Mouse (Mus musculus): ENCODE results near the gene Cbll1.

Cbll1 gene

GRCm38 (mm10) chr12:31499314-31500131 lies at the start of gene Cbll1:
TSS of gene Cbll1 (minus strand) at chr12:31499616.
- no peak for DNase-seq (ENCODE audit: extremely low read depth, low read depth, low spot score)

DNA sequence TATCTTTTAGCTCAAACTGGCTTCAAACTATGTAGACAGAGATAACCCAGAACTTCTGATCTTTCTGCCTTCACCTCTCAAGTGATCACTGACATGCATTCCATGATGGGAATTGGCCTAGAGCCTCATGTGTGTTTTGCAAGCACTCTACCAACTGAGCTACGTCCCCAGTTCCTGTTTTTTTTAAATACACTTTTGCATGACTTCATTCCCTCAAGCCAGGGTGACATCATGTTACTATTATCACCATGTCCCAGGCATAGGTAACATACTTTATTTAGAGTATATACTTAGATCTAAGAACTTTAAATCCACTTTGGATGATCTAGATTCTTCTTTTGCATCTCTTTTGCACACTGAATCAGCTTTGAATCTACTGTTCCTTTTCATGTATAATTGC lies 46.6 kb upstream of the Cbll1 start:
- no peak for DNase-seq (ENCODE audit: extremely low read depth, low read depth, low spot score)

DNA sequence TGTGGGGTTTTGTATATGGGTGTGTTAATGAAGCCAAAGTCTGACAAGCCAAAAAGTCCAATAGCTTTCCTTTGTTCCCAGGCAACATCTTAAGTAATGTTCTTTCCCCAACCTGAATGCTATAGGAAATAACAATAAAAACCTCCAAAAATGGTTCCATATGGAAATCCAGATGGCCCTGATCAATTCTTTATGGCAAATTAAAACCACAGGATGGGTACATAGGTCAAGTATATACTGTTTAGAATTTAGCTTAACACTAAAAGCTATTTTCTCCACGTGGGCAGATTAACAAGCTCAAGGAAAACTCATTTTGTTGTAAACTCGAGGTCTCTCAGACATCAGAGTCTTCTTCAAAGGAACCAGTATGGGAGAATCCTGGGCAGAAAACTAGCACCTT lies 45.8 kb upstream of the Cbll1 start:
- no peak for DNase-seq (ENCODE audit: extremely low read depth, low read depth, low spot score)

GRCm38 (mm10) chr12:31541541-31541940 lies 42.1 kb upstream of the Cbll1 start:
- no peak for DNase-seq (ENCODE audit: extremely low read depth, low read depth, low spot score)

DNA sequence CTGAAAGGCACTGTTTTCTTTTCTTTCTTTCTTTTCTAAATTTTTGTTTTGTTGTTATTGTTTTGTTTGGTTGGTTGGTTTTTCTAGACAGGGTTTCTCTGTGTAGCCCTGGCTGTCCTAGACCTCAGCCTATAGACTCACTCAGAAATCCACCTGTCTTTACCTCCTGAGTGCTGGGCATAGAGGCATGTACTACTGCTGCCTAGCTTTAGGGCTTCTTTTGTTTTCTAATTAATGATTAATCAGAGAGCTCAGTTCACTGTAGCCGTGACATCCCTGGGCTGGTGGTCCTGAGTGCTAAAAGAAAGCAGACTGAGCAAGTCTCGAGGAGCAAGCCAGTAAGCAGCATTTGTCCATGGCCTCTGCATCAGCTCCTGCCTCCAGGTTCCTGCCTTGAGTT lies 40.4 kb upstream of the Cbll1 start:
- DNase-seq (ENCODE audit: extremely low read depth, low read depth, low spot score): no peak

DNA sequence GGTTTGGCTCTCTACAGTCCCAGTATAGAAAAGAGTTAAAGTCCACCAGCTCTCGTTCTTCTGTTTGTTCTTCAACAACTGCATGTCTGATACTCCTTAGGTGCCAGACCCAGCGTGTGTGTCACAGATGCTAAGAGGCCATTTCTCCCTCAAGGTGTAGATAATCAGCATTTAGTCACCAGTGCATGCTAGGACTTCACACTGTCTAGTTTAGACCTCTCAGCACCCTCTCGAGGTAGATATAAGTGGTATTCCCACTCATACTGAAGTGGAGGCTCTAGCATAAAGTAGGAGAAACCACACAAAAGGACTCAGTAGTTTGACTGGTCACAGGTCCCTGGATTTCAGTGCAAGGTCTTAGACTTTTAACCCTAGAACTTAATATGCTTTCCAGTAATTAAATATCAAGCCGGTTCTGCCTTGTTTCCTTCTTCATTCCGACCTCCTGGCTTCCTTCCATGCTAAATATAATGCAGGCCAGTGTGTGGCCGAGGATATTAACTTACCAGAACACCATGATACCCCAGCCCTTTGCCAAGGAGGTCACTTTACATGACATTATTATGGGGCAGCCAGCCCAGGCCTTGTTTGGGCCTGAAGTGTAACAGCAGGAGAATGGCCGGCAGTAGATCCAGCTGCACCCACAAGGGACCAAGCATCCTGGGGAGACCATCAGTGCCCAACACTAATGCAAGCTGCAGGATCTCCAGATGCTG lies 38.3 kb upstream of the Cbll1 start:
- no peak for DNase-seq (ENCODE audit: extremely low read depth, low read depth, low spot score)

DNA sequence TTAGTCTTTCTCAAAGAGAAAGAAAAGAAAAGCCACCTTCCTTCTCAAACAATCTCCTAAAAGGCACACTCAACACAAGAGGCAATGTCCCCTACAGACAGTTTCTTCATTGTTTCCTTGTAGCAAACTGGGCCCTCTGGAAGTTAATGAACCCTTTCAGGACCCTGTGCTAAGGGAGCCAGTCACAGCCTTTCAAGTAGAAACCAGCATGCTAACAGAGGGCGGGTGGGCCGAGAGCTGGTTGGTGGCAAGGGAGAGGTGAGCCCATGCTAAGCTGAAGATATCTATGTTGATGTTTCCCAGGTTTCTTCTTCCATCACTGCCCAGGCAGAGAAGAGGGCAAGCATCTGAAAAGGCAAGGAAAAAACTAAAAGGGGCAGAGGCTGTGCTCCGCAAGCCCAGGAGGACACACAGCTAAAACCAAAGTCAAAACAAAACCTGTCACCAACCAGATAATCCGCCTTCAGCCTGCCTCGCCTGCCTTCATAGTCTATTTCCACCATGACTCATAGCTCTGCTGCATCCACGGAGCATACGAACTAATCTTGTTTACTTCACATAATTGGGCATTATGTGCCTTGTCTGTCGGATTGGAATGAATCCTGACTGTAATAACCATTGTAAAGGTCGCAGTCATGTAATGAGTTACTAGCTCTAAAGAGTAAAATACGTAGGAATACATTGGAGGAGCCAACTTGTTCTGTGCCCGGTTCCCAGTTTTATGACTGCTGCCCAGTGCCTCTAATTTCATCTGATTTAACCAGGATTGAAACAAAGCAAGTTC lies 34.8 kb upstream of the Cbll1 start:
- DNase-seq (ENCODE audit: extremely low read depth, low read depth, low spot score): no peak

- no peak for DNase-seq (ENCODE audit: extremely low read depth, low read depth, low spot score)
Observed at GRCm38 (mm10) chr12:31533218-31533908, 33.9 kb upstream of the Cbll1 start.

DNA sequence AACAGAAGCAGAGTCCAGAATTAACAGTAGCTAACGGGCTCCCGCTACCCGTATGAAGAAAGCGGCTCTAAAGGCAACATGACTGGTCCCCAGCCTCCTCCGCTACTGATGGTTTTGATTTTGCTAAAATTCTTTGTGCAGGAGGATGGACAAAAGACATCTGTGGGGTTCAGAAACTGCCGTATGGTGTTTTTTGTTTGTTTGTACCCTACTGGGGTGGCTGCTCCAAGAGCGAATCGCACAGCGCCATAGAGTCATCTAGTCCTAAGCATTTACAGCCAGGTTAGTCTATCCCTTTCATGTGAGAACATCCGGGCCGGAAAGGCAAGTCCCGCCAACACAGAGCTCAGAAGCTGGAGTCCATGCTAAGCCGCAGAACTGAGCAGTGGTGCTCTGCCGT lies 32.6 kb upstream of the Cbll1 start:
- DNase-seq (ENCODE audit: extremely low read depth, low read depth, low spot score): no peak

GRCm38 (mm10) chr12:31527407-31527806 lies 28.0 kb upstream of the Cbll1 start:
- DNase-seq (ENCODE audit: extremely low read depth, low read depth, low spot score): no peak

DNA sequence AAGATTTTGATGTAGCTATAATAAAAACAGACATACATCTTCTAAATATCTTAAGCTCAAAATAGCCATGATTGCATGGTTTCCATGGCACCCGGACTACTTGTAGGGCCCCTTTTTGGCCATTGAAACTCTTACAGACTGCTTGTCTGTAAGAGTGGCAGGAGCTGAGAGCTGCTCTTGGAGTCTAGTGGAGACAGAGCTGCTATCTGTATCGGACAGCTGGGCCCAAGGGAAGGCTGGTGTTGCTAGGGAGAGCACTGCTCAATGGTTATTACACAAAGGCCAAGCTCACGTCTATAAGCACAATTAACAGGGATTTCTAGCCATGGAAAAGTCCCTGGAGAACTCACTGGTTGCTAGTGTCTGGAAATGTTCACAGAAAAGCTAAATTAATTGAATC lies 22.0 kb upstream of the Cbll1 start:
- DNase-seq (ENCODE audit: extremely low read depth, low read depth, low spot score): no peak

- DNase-seq (ENCODE audit: extremely low read depth, low read depth, low spot score): no peak
Observed at GRCm38 (mm10) chr12:31520119-31520518, 20.7 kb upstream of the Cbll1 start.

DNA sequence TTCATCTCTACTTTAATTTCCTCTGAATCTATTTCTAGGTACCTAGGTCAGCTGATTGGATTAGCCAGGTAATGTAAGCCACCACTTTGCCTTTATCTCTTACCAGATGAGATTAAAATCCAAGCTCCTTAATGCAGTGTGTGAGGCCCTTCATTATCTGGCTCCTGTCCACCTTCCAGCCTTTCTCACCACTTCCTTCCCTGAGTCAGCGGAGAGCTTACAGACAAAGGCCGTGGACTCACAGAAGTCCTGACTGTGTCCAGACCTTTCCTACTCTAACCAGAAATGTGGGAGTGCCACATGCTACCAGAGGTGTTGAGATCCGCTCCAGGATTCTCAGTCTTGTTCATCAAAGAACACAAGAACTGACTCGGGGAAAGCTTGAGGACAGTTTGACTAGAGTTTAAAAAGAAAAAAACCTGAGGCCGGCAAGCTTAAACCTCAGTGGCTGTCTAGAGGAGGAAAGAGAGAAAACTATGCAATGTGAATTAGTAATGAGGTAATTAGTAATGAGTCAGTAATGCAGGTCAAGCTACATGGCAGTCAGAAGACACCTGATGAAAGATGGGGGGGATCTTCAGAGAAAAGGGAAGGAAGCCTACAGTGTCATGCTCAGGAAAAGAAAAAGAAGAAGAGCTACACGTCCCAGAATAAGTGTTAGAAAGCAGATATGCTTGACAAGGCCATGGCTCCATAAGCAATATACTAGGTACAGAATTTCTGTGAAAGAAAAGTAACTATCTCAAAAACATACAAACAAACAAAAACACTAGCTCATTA lies 14.5 kb upstream of the Cbll1 start:
- DNase-seq (ENCODE audit: extremely low read depth, low read depth, low spot score): no peak

- DNase-seq (ENCODE audit: extremely low read depth, low read depth, low spot score): no peak
Observed at GRCm38 (mm10) chr12:31512634-31513411, 13.4 kb upstream of the Cbll1 start.

GRCm38 (mm10) chr12:31511218-31511617 lies 11.8 kb upstream of the Cbll1 start:
- DNase-seq (ENCODE audit: extremely low read depth, low read depth, low spot score): no peak

- DNase-seq (ENCODE audit: extremely low read depth, low read depth, low spot score): no peak
Observed at GRCm38 (mm10) chr12:31508496-31508895, 9.1 kb upstream of the Cbll1 start.

GRCm38 (mm10) chr12:31507718-31508364 lies 8.4 kb upstream of the Cbll1 start:
- no peak for DNase-seq (ENCODE audit: extremely low read depth, low read depth, low spot score)

GRCm38 (mm10) chr12:31503211-31503610 lies 3.8 kb upstream of the Cbll1 start:
- DNase-seq (ENCODE audit: extremely low read depth, low read depth, low spot score): no peak

GRCm38 (mm10) chr12:31501266-31501665 lies 1.9 kb upstream of the Cbll1 start:
- DNase-seq (ENCODE audit: extremely low read depth, low read depth, low spot score): no peak
